Mouse (Mus musculus): ENCODE data around the gene Vwa2.

The Vwa2 gene

GRCm38 (mm10) chr19:56949868-56950267, 75.8 kb downstream of the Vwa2 start:
- DNase-seq, result no peak

- no peak for DNase-seq
Observed at GRCm38 (mm10) chr19:56950818-56951217, 76.8 kb downstream of the Vwa2 start.

- DNase-seq, result no peak
Observed at GRCm38 (mm10) chr19:56953856-56954255, 79.8 kb downstream of the Vwa2 start.

GRCm38 (mm10) chr19:56954857-56955256, 80.8 kb downstream of the Vwa2 start:
- no peak for DNase-seq

- no peak for DNase-seq
Observed at GRCm38 (mm10) chr19:56955568-56956513, 81.8 kb downstream of the Vwa2 start.

- DNase-seq, result no peak
Observed at GRCm38 (mm10) chr19:56958011-56958410, 84.0 kb downstream of the Vwa2 start.

- DNase-seq, result no peak
Observed at GRCm38 (mm10) chr19:56958582-56959021, 84.6 kb downstream of the Vwa2 start.

- DNase-seq, result no peak
Observed at GRCm38 (mm10) chr19:56959057-56959456, 85.0 kb downstream of the Vwa2 start.

GRCm38 (mm10) chr19:56959601-56960000, 85.6 kb downstream of the Vwa2 start:
- DNase-seq, result no peak

All from right cerebral cortex, postnatal 4 days (tissue).